Mouse (Mus musculus): ENCODE results near the gene Olfr1318. TPM values are rescaled to one million over a fixed set of nuclear protein-coding genes. Genes with fewer than 3 reads are reported as not detected.

Olfr1318 gene
- total RNA-seq (2022): not detected

DNA sequence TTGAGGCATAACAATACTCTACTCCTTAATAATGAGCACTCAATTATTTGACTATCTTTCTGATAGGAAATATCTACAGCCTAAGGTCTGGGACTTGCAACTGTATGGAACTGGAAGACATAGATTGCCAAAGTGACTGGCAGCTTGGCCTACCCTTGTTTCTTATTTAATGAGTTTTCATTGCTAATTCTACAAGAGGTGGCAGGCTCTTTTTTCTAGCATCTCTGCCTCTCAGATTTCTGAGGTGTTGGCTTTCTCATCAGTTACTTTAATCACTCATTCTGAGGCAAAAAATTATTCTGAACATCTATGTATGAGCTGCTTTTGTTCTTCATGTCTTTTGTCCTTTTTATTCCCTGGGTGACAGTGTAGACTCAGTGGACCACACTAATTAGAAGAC is at the start of gene Olfr1318:
Olfr1318 (plus strand) TSS at position 301 of the 400 bp plus-strand sequence.
- DNase-seq (ENCODE audit: low spot score): no peak

DNA sequence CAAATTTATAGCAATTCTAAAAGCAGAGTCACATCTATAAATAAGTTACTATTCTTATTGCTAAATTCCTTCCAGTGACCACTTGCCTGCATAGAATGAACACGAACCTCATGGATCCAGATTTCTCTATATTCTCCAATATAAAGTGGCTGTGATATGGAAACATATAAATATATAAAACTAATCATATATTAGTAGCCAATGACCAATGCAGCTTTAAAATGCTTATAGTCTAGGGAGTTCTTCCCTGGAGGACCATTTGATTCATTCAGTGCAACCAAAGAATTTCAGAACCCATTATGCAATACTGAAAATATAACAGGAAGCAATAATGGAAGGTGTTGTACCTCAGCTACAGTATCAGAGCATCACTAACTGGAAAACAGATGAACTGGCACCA is 38.7 kb upstream of the Olfr1318 start, which contains the start of gene Olfr1315-ps1:
Olfr1315-ps1 (minus strand) TSS at position 101 of the 400 bp plus-strand sequence.
- no peak for DNase-seq (ENCODE audit: low spot score)

DNA sequence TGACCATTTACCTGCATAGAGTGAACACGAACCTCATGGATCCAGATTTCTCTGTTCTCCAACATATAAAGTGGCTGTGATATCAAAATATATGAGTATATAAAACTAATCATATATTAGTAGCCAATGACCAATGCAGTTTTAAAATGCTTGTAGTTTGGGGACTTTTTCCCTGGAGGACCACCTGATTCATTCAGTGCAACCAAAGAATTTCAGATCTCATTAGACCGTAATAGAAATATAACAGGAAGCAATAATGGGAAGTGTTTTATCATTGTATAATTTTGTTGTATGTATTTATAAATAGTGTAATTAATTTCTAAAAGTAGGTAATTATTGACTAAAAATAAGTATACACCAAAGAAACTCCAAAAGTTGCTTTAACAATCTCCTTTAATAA is 19.1 kb upstream of the Olfr1318 start, which contains the start of gene Olfr1316:
Olfr1316 (minus strand) TSS at position 101 of the 400 bp plus-strand sequence.
- no peak for DNase-seq (ENCODE audit: low spot score)

DNA sequence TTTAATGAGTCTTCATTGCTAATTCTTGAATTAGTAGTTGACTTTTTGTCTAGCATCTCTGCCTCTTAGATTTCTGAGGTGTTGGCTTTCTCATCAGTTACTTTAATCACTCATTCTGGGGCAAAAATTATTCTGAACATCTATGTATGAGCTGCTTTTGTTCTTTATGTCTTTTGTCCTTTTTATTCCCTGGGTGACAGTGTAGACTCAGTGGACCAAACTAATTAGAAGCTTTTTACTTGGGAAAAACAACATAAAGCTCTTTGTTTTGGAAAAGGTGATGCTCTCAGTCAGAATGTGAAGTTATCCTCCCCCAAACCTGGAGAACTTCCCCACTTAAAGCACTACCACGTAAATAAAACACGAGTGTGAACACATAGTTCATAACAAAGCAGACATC is 14.0 kb upstream of the Olfr1318 start, which contains the start of gene Olfr1317:
Olfr1317 (plus strand) TSS at position 301 of the 400 bp plus-strand sequence.
- DNase-seq (ENCODE audit: low spot score): no peak

DNA sequence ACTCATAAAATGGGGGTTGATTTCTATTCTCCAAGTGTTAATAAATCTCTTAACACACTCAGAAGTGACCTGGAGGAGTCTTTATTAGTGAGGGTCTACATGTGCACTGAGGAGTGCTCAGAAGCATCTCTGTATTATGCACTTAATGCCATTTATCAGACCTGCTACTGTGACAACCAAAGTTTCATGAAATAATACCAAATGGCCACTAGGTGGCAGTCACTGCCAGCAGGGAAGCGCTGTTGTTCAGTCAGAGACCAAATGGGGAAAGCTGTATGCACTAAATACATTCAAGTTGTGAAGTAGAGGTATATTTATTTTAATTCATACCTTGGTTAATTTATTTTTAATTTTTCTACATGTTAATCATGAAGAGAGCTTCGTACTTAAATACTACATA is 42.9 kb downstream of the Olfr1318 start:
- peak; percentile 45 for DNase-seq (ENCODE audit: low spot score)

DNA sequence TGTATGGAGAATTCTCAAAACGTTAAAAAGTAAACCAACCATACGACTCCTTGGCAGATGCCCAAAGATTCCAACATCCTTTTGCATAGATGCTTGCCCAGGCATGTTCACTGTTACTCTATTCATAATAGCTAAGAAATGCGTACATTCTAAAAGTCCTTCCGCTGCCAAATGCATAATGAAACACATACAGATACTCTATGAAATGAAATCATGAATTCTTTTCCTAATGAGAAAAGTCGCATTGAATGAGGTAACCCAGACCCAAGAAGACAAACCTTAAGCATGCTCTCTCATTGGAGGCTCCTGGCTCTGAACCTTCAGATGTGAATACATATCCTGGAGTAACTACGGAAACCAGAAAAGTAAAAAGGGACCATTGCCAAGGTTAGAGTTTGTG is 49.1 kb downstream of the Olfr1318 start:
- DNase-seq (ENCODE audit: low spot score): no peak

Other genes starting within 250 kb of the Olfr1318 start
- gene Olfr1306, start 237.9 kb upstream of the Olfr1318 start, total RNA-seq (2022): not detected
- gene Olfr1307, start 204.8 kb upstream of the Olfr1318 start, total RNA-seq (2022): under 1 TPM in 1 of 4 experiments, not detected in 3; under 0.01 TPM
- not detected for gene Olfr1308, start 189.3 kb upstream of the Olfr1318 start, total RNA-seq (2022)
- gene Olfr1309, start 163.9 kb upstream of the Olfr1318 start, total RNA-seq (2022): not detected
- not detected for gene Olfr1310, start 141.5 kb upstream of the Olfr1318 start, total RNA-seq (2022)
- gene Olfr1311, start 129.8 kb upstream of the Olfr1318 start, total RNA-seq (2022): not detected
- gene Olfr1312, start 104.0 kb upstream of the Olfr1318 start, total RNA-seq (2022): not detected
- not detected for gene Olfr1313, start 76.4 kb upstream of the Olfr1318 start, total RNA-seq (2022)
- gene Olfr1314, start 57.4 kb upstream of the Olfr1318 start, total RNA-seq (2022): not detected
- gene Olfr1315-ps1, start 38.8 kb upstream of the Olfr1318 start, total RNA-seq (2022): not detected
- gene Olfr1316, start 19.2 kb upstream of the Olfr1318 start, total RNA-seq (2022): not detected
- gene Olfr1317, start 13.9 kb upstream of the Olfr1318 start, total RNA-seq (2022): not detected
- gene Lpcat4, start 85.3 kb downstream of the Olfr1318 start, total RNA-seq (2022): 1 to 10 TPM; 2.6 to 3.6 (median 2.8) TPM
- not detected for gene Nutm1, start 105.1 kb downstream of the Olfr1318 start, total RNA-seq (2022)
- 10 to 100 TPM; 57.1 to 65.3 (median 63.2) TPM for gene Nop10, start 107.7 kb downstream of the Olfr1318 start, total RNA-seq (2022)
- 10 to 100 TPM; 28.2 to 35.4 (median 31.2) TPM for gene Slc12a6, start 111.6 kb downstream of the Olfr1318 start, total RNA-seq (2022)
- 1 to 10 TPM in 2 of 4 experiments, under 1 TPM in 2; 0.49 to 2.4 (median 0.91) TPM for gene Gm21985, start 112.1 kb downstream of the Olfr1318 start, total RNA-seq (2022)
- gene Emc4, start 213.8 kb downstream of the Olfr1318 start, total RNA-seq (2022): 10 to 100 TPM; 66.5 to 73.6 (median 70.5) TPM
- gene Katnbl1, start 225.0 kb downstream of the Olfr1318 start, total RNA-seq (2022): 1 to 10 TPM; 3.6 to 4.4 (median 4.1) TPM

Measured in heart, adult 8-10 months (tissue).